Mouse (Mus musculus): ENCODE data around the gene Prok2. TPM values are rescaled to one million over a fixed set of nuclear protein-coding genes. Genes with fewer than 3 reads are reported as not detected.
A peak's percentile ranks its signal among the peaks of the same experiment; 100 is the strongest.

The Prok2 gene
- polyA plus RNA-seq, 1 experiment from 2014 or later, result 0.20 TPM

- ATAC-seq (ENCODE audit: low read depth), result no peak
- no peaks in the 10 kb centered on the region; the same call in 1 of the 2 replicates for H3K9me3 ChIP-seq (ENCODE audit: control insufficient read depth, low read length)
- H3K36me3 ChIP-seq (ENCODE audit: control insufficient read depth, insufficient read depth, low read length), result no peaks in the 10 kb centered on the region
- H3K27me3 ChIP-seq (ENCODE audit: control insufficient read depth, insufficient read depth, low read depth, low read length), result no peaks in the 10 kb centered on the region
- 92% methylated on average over 5 of the region's 5 CpGs for WGBS
- H3K9ac ChIP-seq (ENCODE audit: low read length), result no peak overlapping the region
- H3K27ac ChIP-seq (ENCODE audit: low read length), result no peak overlapping the region
- H3K4me1 ChIP-seq (replicated peaks; ENCODE audit: control insufficient read depth, insufficient read depth, low read length), result no peaks in the 10 kb centered on the region
- no peak overlapping the region for H3K4me3 ChIP-seq (ENCODE audit: low read length)
- no peak overlapping the region for H3K4me2 ChIP-seq (ENCODE audit: low read depth, low read length)
Measured at GRCm38 (mm10) chr6:99683974-99684373, 42.2 kb downstream of the Prok2 start.

- no peak overlapping the region for H3K9ac ChIP-seq (ENCODE audit: low read length)
- no peaks in the 10 kb centered on the region; the same call in 1 of the 2 replicates for H3K4me1 ChIP-seq (replicated peaks; ENCODE audit: control insufficient read depth, insufficient read depth, low read length)
- no peaks in the 10 kb centered on the region for H3K9me3 ChIP-seq (ENCODE audit: control insufficient read depth, low read length)
- no peak overlapping the region for H3K4me3 ChIP-seq (ENCODE audit: low read length)
- ATAC-seq (ENCODE audit: low read depth), result 0 out of 2 replicates have a peak, but pooled peaks have one; percentile 26
- no peaks in the 10 kb centered on the region for H3K27me3 ChIP-seq (ENCODE audit: control insufficient read depth, insufficient read depth, low read depth, low read length)
- no peak overlapping the region for H3K27ac ChIP-seq (ENCODE audit: low read length)
- 75% methylated on average over 11 of the region's 11 CpGs for WGBS
- H3K4me2 ChIP-seq (ENCODE audit: low read depth, low read length), result no peak overlapping the region
- no peaks in the 10 kb centered on the region for H3K36me3 ChIP-seq (ENCODE audit: control insufficient read depth, insufficient read depth, low read length)
Measured at GRCm38 (mm10) chr6:99678108-99678507, 48.1 kb downstream of the Prok2 start.

DNA sequence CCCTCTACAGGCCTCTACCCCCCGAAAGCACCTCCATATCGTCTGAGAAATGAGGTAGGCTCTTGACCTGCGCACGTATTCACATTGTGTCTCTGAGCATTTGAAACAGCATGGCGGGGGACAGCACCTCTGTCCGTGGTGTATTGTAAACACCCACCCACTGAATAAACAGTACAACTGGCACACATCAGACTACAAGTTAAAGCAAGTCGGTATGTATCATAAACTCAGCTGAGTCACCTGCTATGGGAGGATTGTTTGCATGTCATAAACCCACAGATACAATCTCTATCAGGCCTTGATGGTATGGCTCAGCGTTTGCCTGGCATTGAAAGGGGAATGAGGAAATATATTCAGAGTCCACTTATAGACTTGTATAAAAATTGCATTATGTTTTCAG lies 48.9 kb downstream of the Prok2 start:
- Histone ChIP-seq H3K4me2 (ENCODE audit: low read depth, low read length) (no peak overlapping the region), H3K36me3 (ENCODE audit: control insufficient read depth, insufficient read depth, low read length) (no peaks in the 10 kb centered on the region), H3K4me1 (replicated peaks; ENCODE audit: control insufficient read depth, insufficient read depth, low read length) (no peaks in the 10 kb centered on the region; the same call in 1 of the 2 replicates), H3K27me3 (ENCODE audit: control insufficient read depth, insufficient read depth, low read depth, low read length) (no peaks in the 10 kb centered on the region), H3K27ac (ENCODE audit: low read length) (no peak overlapping the region), H3K9me3 (ENCODE audit: control insufficient read depth, low read length) (no peaks in the 10 kb centered on the region), H3K9ac (ENCODE audit: low read length) (no peak overlapping the region), H3K4me3 (ENCODE audit: low read length) (no peak overlapping the region)
- ATAC-seq (ENCODE audit: low read depth), result no peak
- WGBS, result 67% methylated on average over 8 of the region's 8 CpGs

DNA sequence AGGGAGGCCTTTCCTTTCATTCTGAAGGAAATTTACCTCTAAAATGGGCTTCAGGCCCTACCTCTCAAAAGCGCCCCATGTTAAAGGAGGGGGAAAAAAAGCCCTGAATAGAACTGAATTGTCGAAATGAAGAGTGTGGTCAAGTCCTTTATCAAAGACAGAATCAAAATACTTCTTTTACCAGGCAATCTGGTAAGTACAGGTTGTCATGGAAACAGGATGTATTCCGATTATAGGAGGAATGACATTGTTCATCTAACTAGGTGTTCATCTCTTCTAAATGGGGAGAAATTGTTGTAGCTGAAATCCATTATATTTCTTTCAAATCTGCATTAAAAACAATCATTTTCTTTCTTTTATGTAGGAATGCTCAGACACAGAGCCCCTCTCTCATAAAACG lies 51.7 kb downstream of the Prok2 start:
- Histone ChIP-seq H3K4me2 (ENCODE audit: low read depth, low read length) (no peak overlapping the region), H3K4me1 (replicated peaks; ENCODE audit: control insufficient read depth, insufficient read depth, low read length) (peaks cover 3% of the 10 kb centered on the region), H3K27ac (ENCODE audit: low read length) (no peak overlapping the region), H3K9me3 (ENCODE audit: control insufficient read depth, low read length) (no peaks in the 10 kb centered on the region), H3K4me3 (ENCODE audit: low read length) (no peak overlapping the region), H3K27me3 (ENCODE audit: control insufficient read depth, insufficient read depth, low read depth, low read length) (no peaks in the 10 kb centered on the region), H3K9ac (ENCODE audit: low read length) (no peak overlapping the region), H3K36me3 (ENCODE audit: control insufficient read depth, insufficient read depth, low read length) (no peaks in the 10 kb centered on the region)
- ATAC-seq (ENCODE audit: low read depth), result no peak
- 73% methylated on average over 4 of the region's 4 CpGs for WGBS

DNA sequence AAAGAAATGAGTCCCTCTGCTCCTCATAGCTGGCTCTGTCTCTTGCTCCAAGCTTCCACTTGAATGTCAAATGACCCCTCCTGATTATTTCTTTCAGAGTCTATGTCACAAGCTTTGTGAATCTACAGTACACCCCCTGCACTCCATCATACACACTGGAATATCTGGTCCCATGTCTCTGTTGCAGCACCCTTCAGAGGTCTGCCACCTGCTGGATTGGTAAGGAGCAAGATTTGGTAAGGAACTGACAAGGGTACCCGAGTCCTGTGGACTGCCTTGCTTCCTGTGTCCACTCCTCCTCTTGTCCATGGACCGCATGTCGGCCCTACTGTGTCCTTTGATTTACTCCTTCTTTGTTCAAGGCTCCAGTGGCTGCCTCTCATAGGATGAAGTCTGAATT lies 54.4 kb downstream of the Prok2 start:
- WGBS, result 45% methylated on average over 3 of the region's 3 CpGs
- Histone ChIP-seq H3K27ac (ENCODE audit: low read length) (no peak overlapping the region), H3K4me3 (ENCODE audit: low read length) (no peak overlapping the region), H3K4me1 (replicated peaks; ENCODE audit: control insufficient read depth, insufficient read depth, low read length) (peaks cover 8% of the 10 kb centered on the region), H3K9ac (ENCODE audit: low read length) (no peak overlapping the region), H3K27me3 (ENCODE audit: control insufficient read depth, insufficient read depth, low read depth, low read length) (no peaks in the 10 kb centered on the region), H3K36me3 (ENCODE audit: control insufficient read depth, insufficient read depth, low read length) (no peaks in the 10 kb centered on the region), H3K9me3 (ENCODE audit: control insufficient read depth, low read length) (no peaks in the 10 kb centered on the region), H3K4me2 (ENCODE audit: low read depth, low read length) (no peak overlapping the region)
- ATAC-seq (ENCODE audit: low read depth), result no peak

GRCm38 (mm10) chr6:99670481-99671119 lies 55.6 kb downstream of the Prok2 start:
- 0 out of 2 replicates have a peak, but pooled peaks have one; percentile 15 for ATAC-seq (ENCODE audit: low read depth)
- no peak overlapping the region for H3K9ac ChIP-seq (ENCODE audit: low read length)
- no peaks in the 10 kb centered on the region for H3K27me3 ChIP-seq (ENCODE audit: control insufficient read depth, insufficient read depth, low read depth, low read length)
- H3K4me3 ChIP-seq (ENCODE audit: low read length), result no peak overlapping the region
- no peaks in the 10 kb centered on the region for H3K9me3 ChIP-seq (ENCODE audit: control insufficient read depth, low read length)
- WGBS, result 72% methylated on average over 7 of the region's 7 CpGs
- no peaks in the 10 kb centered on the region for H3K36me3 ChIP-seq (ENCODE audit: control insufficient read depth, insufficient read depth, low read length)
- H3K4me1 ChIP-seq (replicated peaks; ENCODE audit: control insufficient read depth, insufficient read depth, low read length), result peaks cover 11% of the 10 kb centered on the region
- H3K4me2 ChIP-seq (ENCODE audit: low read depth, low read length), result no peak overlapping the region
- H3K27ac ChIP-seq (ENCODE audit: low read length), result no peak overlapping the region

GRCm38 (mm10) chr6:99669481-99670325 lies 56.5 kb downstream of the Prok2 start:
- no peak overlapping the region for H3K4me2 ChIP-seq (ENCODE audit: low read depth, low read length)
- no peaks in the 10 kb centered on the region for H3K9me3 ChIP-seq (ENCODE audit: control insufficient read depth, low read length)
- H3K4me1 ChIP-seq (replicated peaks; ENCODE audit: control insufficient read depth, insufficient read depth, low read length), result peaks cover 18% of the 10 kb centered on the region
- ATAC-seq (ENCODE audit: low read depth), result no peak
- no peak overlapping the region for H3K9ac ChIP-seq (ENCODE audit: low read length)
- H3K27me3 ChIP-seq (ENCODE audit: control insufficient read depth, insufficient read depth, low read depth, low read length), result no peaks in the 10 kb centered on the region
- whole genome bisulfite sequencing, result 49% methylated on average over 5 of the region's 5 CpGs
- H3K27ac ChIP-seq (ENCODE audit: low read length), result no peak overlapping the region
- no peak overlapping the region for H3K4me3 ChIP-seq (ENCODE audit: low read length)
- H3K36me3 ChIP-seq (ENCODE audit: control insufficient read depth, insufficient read depth, low read length), result no peaks in the 10 kb centered on the region

GRCm38 (mm10) chr6:99667290-99667689 lies 58.9 kb downstream of the Prok2 start:
- Histone ChIP-seq H3K27me3 (ENCODE audit: control insufficient read depth, insufficient read depth, low read depth, low read length) (no peaks in the 10 kb centered on the region), H3K36me3 (ENCODE audit: control insufficient read depth, insufficient read depth, low read length) (no peaks in the 10 kb centered on the region), H3K9ac (ENCODE audit: low read length) (peak overlapping the region; percentile 25), H3K4me3 (ENCODE audit: low read length) (peak overlapping the region; percentile 85), H3K4me2 (ENCODE audit: low read depth, low read length) (peak overlapping the region; percentile 89), H3K27ac (ENCODE audit: low read length) (peak overlapping the region; percentile 56; the same call in 1 of the 2 replicates), H3K9me3 (ENCODE audit: control insufficient read depth, low read length) (no peaks in the 10 kb centered on the region), H3K4me1 (replicated peaks; ENCODE audit: control insufficient read depth, insufficient read depth, low read length) (peaks cover 20% of the 10 kb centered on the region)
- ATAC-seq (ENCODE audit: low read depth), result peak; percentile 34; the same call in 1 of the 2 replicates
- 25% methylated on average over 8 of the region's 8 CpGs for WGBS
